Mouse (Mus musculus) right cerebral cortex, postnatal 4 days (tissue): ENCODE results near the gene Rhbdd3.

Experiments used
- DNase-seq: peaks from one replicate; pipeline ENCODE4 v3.0.0-alpha.2; 2022

Gene Rhbdd3

GRCm38 (mm10) chr11:5130111-5130665, 31.5 kb downstream of the Rhbdd3 start:
- DNase-seq: no peak

- no peak for DNase-seq
Measured at GRCm38 (mm10) chr11:5132751-5133150, 34.0 kb downstream of the Rhbdd3 start.

GRCm38 (mm10) chr11:5135914-5136313, 37.2 kb downstream of the Rhbdd3 start:
- DNase-seq: no peak

- no peak for DNase-seq
Measured at GRCm38 (mm10) chr11:5138642-5139041, 39.9 kb downstream of the Rhbdd3 start.

- DNase-seq: no peak
Measured at GRCm38 (mm10) chr11:5139372-5139771, 40.6 kb downstream of the Rhbdd3 start.

- DNase-seq: peak; percentile 49
Measured at GRCm38 (mm10) chr11:5140619-5141018, 41.9 kb downstream of the Rhbdd3 start.

GRCm38 (mm10) chr11:5141252-5141651, 42.5 kb downstream of the Rhbdd3 start:
- DNase-seq: no peak

- no peak for DNase-seq
Measured at GRCm38 (mm10) chr11:5141965-5142364, 43.2 kb downstream of the Rhbdd3 start.

GRCm38 (mm10) chr11:5145600-5145999, 46.9 kb downstream of the Rhbdd3 start:
- DNase-seq: no peak

GRCm38 (mm10) chr11:5149249-5149648, 50.5 kb downstream of the Rhbdd3 start:
- DNase-seq: no peak

- no peak for DNase-seq
Measured at GRCm38 (mm10) chr11:5149955-5150354, 51.2 kb downstream of the Rhbdd3 start.

- no peak for DNase-seq
Measured at GRCm38 (mm10) chr11:5150416-5151246, 51.9 kb downstream of the Rhbdd3 start.

GRCm38 (mm10) chr11:5151247-5151630, 52.5 kb downstream of the Rhbdd3 start:
- DNase-seq: no peak

GRCm38 (mm10) chr11:5151680-5152337, 53.1 kb downstream of the Rhbdd3 start, which contains the start of gene Emid1:
Emid1 (minus strand) TSS chr11:5152257.
- DNase-seq: peak; percentile 46

- DNase-seq: no peak
Measured at GRCm38 (mm10) chr11:5154961-5155805, 56.5 kb downstream of the Rhbdd3 start.
